Mouse (Mus musculus): Measurements from ENCODE around the gene Gm14147. TPM values are rescaled to one million over a fixed set of nuclear protein-coding genes. Genes with fewer than 3 reads are reported as not detected.

Gm14147 gene
- polyA plus RNA-seq (2021; fragmentation: Nextera tagmentation): not detected in 2 replicates
- long read RNA-seq, experiment 1: 0 reads
- long read RNA-seq, experiment 2: 0 reads

GRCm38 (mm10) chr2:151097945-151098344, at the start of gene Gm14147:
TSS of gene Gm14147 (plus strand) at chr2:151098245.

GRCm38 (mm10) chr2:151092250-151092649, 5.8 kb upstream of the Gm14147 start, which contains the start of gene Gm14151:
TSS of gene Gm14151 (minus strand) at chr2:151092350.

Other genes starting within 250 kb of the Gm14147 start
- gene Abhd12, start 193.5 kb upstream of the Gm14147 start, polyA plus RNA-seq (2021; fragmentation: Nextera tagmentation): 315 and 377 TPM in 2 replicates
- 1.7 and 2.6 TPM in 2 replicates for gene Gins1, start 192.8 kb upstream of the Gm14147 start, polyA plus RNA-seq (2021; fragmentation: Nextera tagmentation)
- 1.6 and 1.9 TPM in 2 replicates for gene Ninl, start 58.9 kb upstream of the Gm14147 start, polyA plus RNA-seq (2021; fragmentation: Nextera tagmentation)
- 50.6 and 63.8 TPM in 2 replicates for gene Nanp, start 58.8 kb upstream of the Gm14147 start, polyA plus RNA-seq (2021; fragmentation: Nextera tagmentation)
- not detected in 2 replicates for gene Gm14151, start 5.9 kb upstream of the Gm14147 start, polyA plus RNA-seq (2021; fragmentation: Nextera tagmentation)

Data from left cerebral cortex, adult 6 months (tissue).